Mouse (Mus musculus) intestine, postnatal 0 days (tissue): ENCODE measurements around the gene Ggact. TPM values are rescaled to one million over a fixed set of nuclear protein-coding genes. Genes with fewer than 3 reads are reported as not detected.

Experiments
- ATAC-seq: fragments of 200-750 bp; cut with Nextera tagmentation; 2 replicates; pipeline ENCODE4 v1.8.0; 2017; ENCODE audit warnings: mild to moderate bottlenecking, moderate TSS enrichment, moderate library complexity
- H3K27ac ChIP-seq: fragments of 300-500 bp; sonication (generic); 2 replicates; pipeline ENCODE4 v1.5.1; 2014; ENCODE audit warnings: mild to moderate bottlenecking, low read depth, low read length, moderate library complexity
- H3K27me3 ChIP-seq: fragments of 300-500 bp; sonication (generic); replicated peaks from 2 replicates; pipeline ENCODE4 v1.6.1; 2014; ENCODE audit warnings: low read length, mixed read lengths; ENCODE audit not compliant: control insufficient read depth, insufficient read depth
- H3K36me3 ChIP-seq: fragments of 300-500 bp; sonication (generic); 2 replicates; pipeline ENCODE4 v1.6.1; 2014; ENCODE audit warnings: mild to moderate bottlenecking, moderate library complexity; ENCODE audit not compliant: control insufficient read depth, insufficient read depth
- H3K4me1 ChIP-seq: fragments of 300-500 bp; sonication (generic); replicated peaks from 2 replicates; pipeline ENCODE4 v1.6.1; 2014; ENCODE audit warnings: antibody characterized with exemption, low read length, mixed read lengths; ENCODE audit not compliant: control insufficient read depth, insufficient read depth
- H3K4me2 ChIP-seq: fragments of 300-500 bp; sonication (generic); replicated peaks from 2 replicates; pipeline ENCODE4 v1.6.1; 2014; ENCODE audit warnings: low read depth, mild to moderate bottlenecking, moderate library complexity
- H3K4me3 ChIP-seq: fragments of 300-500 bp; sonication (generic); 2 replicates; pipeline ENCODE4 v1.5.1; 2014; ENCODE audit warnings: low read depth, low read length
- H3K9ac ChIP-seq: fragments of 300-500 bp; sonication (generic); 2 replicates; pipeline ENCODE4 v1.6.1; 2014; ENCODE audit warnings: mild to moderate bottlenecking, low read depth, low read length
- H3K9me3 ChIP-seq: fragments of 300-500 bp; sonication (generic); 2 replicates; pipeline ENCODE4 v1.6.1; 2016; ENCODE audit warnings: mixed run types; ENCODE audit not compliant: control insufficient read depth
- CTCF ChIP-seq: sonication (generic); IDR thresholded peaks from 2 replicates; pipeline ENCODE4 v1.5.1; 2016; ENCODE audit warnings: low read depth, mild to moderate bottlenecking, control low read depth, antibody characterized with exemption, moderate library complexity
- WGBS: fragments of 180-500 bp; shearing (Covaris S2); extraction: QIAGEN DNeasy Blood & Tissue Kit; methylation state at CpG from one replicate; pipeline ENCODE4 v1.1.7; 2014; 5-methylcytosine and 5-hydroxymethylcytosine counted together
- polyA plus RNA-seq: library from polyadenylated mRNA; unstranded; fragments of >200 nt; fragmentation: Nextera tagmentation; extraction: Ambion mirVana; gene quantifications from 2 replicates; pipeline ENCODE4 v1.2.1, GENCODE M21; 2015

The Ggact gene
- polyA plus RNA-seq, 1 experiment from 2014 or later, result 59.5 TPM

GRCm38 (mm10) chr14:122896106-122896505, 17.5 kb downstream of the Ggact start:
- no peak overlapping the region for H3K4me2 ChIP-seq
- peaks cover 23% of the 10 kb centered on the region for H3K36me3 ChIP-seq
- H3K27ac ChIP-seq, result no peak overlapping the region
- H3K9me3 ChIP-seq, result no peaks in the 10 kb centered on the region
- no peak for ATAC-seq
- no peak overlapping the region for H3K4me3 ChIP-seq
- TF ChIP-seq CTCF, result no peak
- 91% methylated on average over 1 of the region's 1 CpGs for WGBS
- H3K4me1 ChIP-seq, result no peaks in the 10 kb centered on the region
- H3K27me3 ChIP-seq, result no peaks in the 10 kb centered on the region
- no peak overlapping the region for H3K9ac ChIP-seq

DNA sequence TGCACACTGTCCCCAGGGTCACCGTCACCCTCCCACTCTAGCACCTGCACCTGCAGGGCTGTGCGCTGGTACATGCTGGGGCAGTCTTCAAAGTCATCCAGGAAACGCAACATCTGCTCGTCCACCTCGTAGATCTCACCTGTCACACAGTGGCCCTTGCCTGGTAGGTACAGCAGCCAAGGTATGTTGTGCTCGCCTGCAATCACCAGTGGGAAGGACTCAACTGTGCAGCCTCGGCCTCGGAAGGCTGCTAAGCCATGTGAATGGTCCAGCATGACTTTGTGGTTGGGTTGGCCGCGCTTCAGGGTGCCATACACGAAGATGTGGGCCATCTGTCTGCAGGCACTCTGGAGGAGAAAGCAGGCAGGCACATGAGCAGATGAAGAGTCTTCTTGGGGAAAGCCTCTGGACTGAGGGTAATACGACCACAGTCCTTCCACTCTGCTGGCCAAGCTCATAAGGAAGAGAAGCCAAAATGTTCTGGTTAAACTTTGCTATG, 22.0 kb downstream of the Ggact start:
- peaks cover 31% of the 10 kb centered on the region for H3K36me3 ChIP-seq
- WGBS, result 90% methylated on average over 12 of the region's 12 CpGs
- no peaks in the 10 kb centered on the region for H3K9me3 ChIP-seq
- no peak overlapping the region for H3K27ac ChIP-seq
- TF ChIP-seq CTCF, result no peak
- no peaks in the 10 kb centered on the region for H3K4me1 ChIP-seq
- no peaks in the 10 kb centered on the region for H3K27me3 ChIP-seq
- no peak overlapping the region for H3K9ac ChIP-seq
- H3K4me3 ChIP-seq, result no peak overlapping the region
- H3K4me2 ChIP-seq, result no peak overlapping the region
- ATAC-seq, result no peak

GRCm38 (mm10) chr14:122888480-122888872, 25.1 kb downstream of the Ggact start:
- H3K4me1 ChIP-seq, result no peaks in the 10 kb centered on the region
- H3K36me3 ChIP-seq, result peaks cover 45% of the 10 kb centered on the region
- 89% methylated on average over 1 of the region's 1 CpGs for WGBS
- no peak overlapping the region for H3K4me3 ChIP-seq
- no peak for TF ChIP-seq CTCF
- no peak overlapping the region for H3K27ac ChIP-seq
- no peak overlapping the region for H3K4me2 ChIP-seq
- no peak overlapping the region for H3K9ac ChIP-seq
- H3K9me3 ChIP-seq, result no peaks in the 10 kb centered on the region
- H3K27me3 ChIP-seq, result no peaks in the 10 kb centered on the region
- no peak for ATAC-seq

GRCm38 (mm10) chr14:122887702-122888479, 25.7 kb downstream of the Ggact start:
- H3K36me3 ChIP-seq, result peaks cover 41% of the 10 kb centered on the region; the same call in 1 of the 2 replicates
- no peak overlapping the region for H3K27ac ChIP-seq
- 91% methylated on average over 3 of the region's 3 CpGs for WGBS
- no peaks in the 10 kb centered on the region for H3K27me3 ChIP-seq
- no peak overlapping the region for H3K9ac ChIP-seq
- H3K4me2 ChIP-seq, result no peak overlapping the region
- no peaks in the 10 kb centered on the region for H3K4me1 ChIP-seq
- no peak for TF ChIP-seq CTCF
- H3K4me3 ChIP-seq, result no peak overlapping the region
- ATAC-seq, result no peak
- H3K9me3 ChIP-seq, result no peaks in the 10 kb centered on the region

DNA sequence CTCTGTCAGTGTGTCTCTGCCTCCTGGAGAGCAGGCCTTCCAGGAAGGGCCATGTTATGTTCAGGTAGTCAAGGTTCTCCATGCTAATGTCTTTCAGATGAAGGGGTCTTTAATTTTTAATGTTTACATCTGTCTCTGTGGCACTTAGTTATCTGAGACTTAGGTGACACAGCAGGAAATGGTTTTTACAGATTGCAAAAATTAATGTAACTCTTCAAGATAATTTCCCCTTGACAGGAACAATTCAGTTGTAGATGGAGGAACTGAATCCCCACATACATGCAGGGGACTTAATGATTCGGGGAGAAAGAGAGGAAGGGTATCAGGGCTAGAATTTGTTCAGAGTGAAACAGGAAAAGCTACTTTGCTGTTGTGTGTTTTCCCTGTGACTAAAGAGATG, 26.3 kb downstream of the Ggact start:
- no peak overlapping the region for H3K9ac ChIP-seq
- WGBS, result 85% methylated on average over 1 of the region's 1 CpGs
- H3K9me3 ChIP-seq, result no peaks in the 10 kb centered on the region
- H3K4me3 ChIP-seq, result no peak overlapping the region
- H3K27ac ChIP-seq, result no peak overlapping the region
- peaks cover 41% of the 10 kb centered on the region; the same call in 1 of the 2 replicates for H3K36me3 ChIP-seq
- no peaks in the 10 kb centered on the region for H3K27me3 ChIP-seq
- TF ChIP-seq CTCF, result no peak
- H3K4me2 ChIP-seq, result no peak overlapping the region
- no peak for ATAC-seq
- no peaks in the 10 kb centered on the region for H3K4me1 ChIP-seq

DNA sequence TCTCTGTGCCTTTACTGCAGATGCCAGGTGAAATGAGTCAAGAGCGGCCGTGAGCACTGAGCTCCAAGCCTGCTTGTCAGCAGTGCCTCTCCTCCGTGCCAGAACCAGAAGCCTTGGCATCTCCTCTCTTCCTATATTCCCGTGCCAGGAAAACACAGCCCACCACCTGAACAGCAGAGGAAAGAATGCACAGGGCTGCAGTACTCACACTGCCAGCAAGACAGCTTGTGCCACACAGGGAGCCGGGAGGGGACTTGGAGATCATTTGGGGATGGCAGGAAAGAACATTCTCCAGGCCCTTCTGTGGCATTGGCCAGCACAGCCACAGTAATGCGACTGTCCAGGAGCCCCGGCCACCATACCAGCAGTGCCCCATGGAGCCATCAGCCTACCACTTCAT, 27.7 kb downstream of the Ggact start:
- Histone ChIP-seq H3K27me3 (no peaks in the 10 kb centered on the region), H3K4me3 (no peak overlapping the region), H3K36me3 (peaks cover 28% of the 10 kb centered on the region; the same call in 1 of the 2 replicates), H3K4me2 (no peak overlapping the region), H3K9ac (no peak overlapping the region), H3K27ac (no peak overlapping the region), H3K9me3 (no peaks in the 10 kb centered on the region), H3K4me1 (no peaks in the 10 kb centered on the region)
- ATAC-seq, result no peak
- 88% methylated on average over 7 of the region's 7 CpGs for WGBS
- TF ChIP-seq CTCF, result no peak
